Mouse (Mus musculus) limb, embryonic 11.5 days (tissue): Measurements from ENCODE around the gene Map4k4. TPM values are rescaled to one million over a fixed set of nuclear protein-coding genes. Genes with fewer than 3 reads are reported as not detected.

Experiments
- ATAC-seq: fragments of 200-750 bp; cut with Nextera tagmentation; 2 replicates; pipeline ENCODE4 v1.8.0; 2017; ENCODE audit warnings: low read depth; ENCODE audit not compliant: insufficient number of reproducible peaks, low FRiP score, low TSS enrichment
- DNase-seq: peaks from one replicate; pipeline ENCODE4 v3.0.0-alpha.2; 2015; ENCODE audit warnings: low spot score
- H3K27ac ChIP-seq: fragments of 300-500 bp; sonication (generic); replicated peaks from 2 replicates; pipeline ENCODE4 v1.5.1; 2014; ENCODE audit warnings: low read depth, mild to moderate bottlenecking, low read length
- H3K27me3 ChIP-seq: fragments of 300-500 bp; sonication (generic); 2 replicates; pipeline ENCODE4 v1.6.1; 2014; ENCODE audit warnings: mild to moderate bottlenecking, low read length, mixed read lengths; ENCODE audit not compliant: control insufficient read depth, insufficient read depth
- H3K36me3 ChIP-seq: fragments of 300-500 bp; sonication (generic); 2 replicates; pipeline ENCODE4 v1.6.1; 2014; ENCODE audit warnings: mild to moderate bottlenecking, low read length, moderate library complexity, mixed read lengths; ENCODE audit not compliant: control insufficient read depth, insufficient read depth
- H3K4me1 ChIP-seq: fragments of 300-500 bp; sonication (generic); 2 replicates; pipeline ENCODE4 v1.6.1; 2014; ENCODE audit warnings: low read length, mixed read lengths; ENCODE audit not compliant: control insufficient read depth, insufficient read depth
- H3K4me2 ChIP-seq: fragments of 300-500 bp; sonication (generic); 2 replicates; pipeline ENCODE4 v1.6.1; 2014; ENCODE audit warnings: low read depth, mild to moderate bottlenecking, moderate library complexity; ENCODE audit not compliant: severe bottlenecking
- H3K4me3 ChIP-seq: fragments of 300-500 bp; sonication (generic); 2 replicates; pipeline ENCODE4 v1.5.1; 2014; ENCODE audit warnings: low read depth, low read length
- H3K9ac ChIP-seq: fragments of 300-500 bp; sonication (generic); 2 replicates; pipeline ENCODE4 v1.6.1; 2014; ENCODE audit warnings: mild to moderate bottlenecking, low read length
- H3K9me3 ChIP-seq: fragments of 300-500 bp; sonication (generic); 2 replicates; pipeline ENCODE4 v1.6.1; 2016; ENCODE audit warnings: low read length; ENCODE audit not compliant: control insufficient read depth
- whole genome bisulfite sequencing: fragments of 180-500 bp; shearing (Covaris S2); extraction: QIAGEN DNeasy Blood & Tissue Kit; methylation state at CpG from one replicate; pipeline ENCODE4 v1.1.7; 2014; 5-methylcytosine and 5-hydroxymethylcytosine counted together
- polyA plus RNA-seq: library from polyadenylated mRNA; unstranded; fragments of >200 nt; fragmentation: Nextera tagmentation; extraction: Ambion mirVana; gene quantifications from 2 replicates; pipeline ENCODE4 v1.2.1, GENCODE M21; 2014

Map4k4 gene
- polyA plus RNA-seq, 1 experiment from 2014 or later = 38.0 TPM

DNA sequence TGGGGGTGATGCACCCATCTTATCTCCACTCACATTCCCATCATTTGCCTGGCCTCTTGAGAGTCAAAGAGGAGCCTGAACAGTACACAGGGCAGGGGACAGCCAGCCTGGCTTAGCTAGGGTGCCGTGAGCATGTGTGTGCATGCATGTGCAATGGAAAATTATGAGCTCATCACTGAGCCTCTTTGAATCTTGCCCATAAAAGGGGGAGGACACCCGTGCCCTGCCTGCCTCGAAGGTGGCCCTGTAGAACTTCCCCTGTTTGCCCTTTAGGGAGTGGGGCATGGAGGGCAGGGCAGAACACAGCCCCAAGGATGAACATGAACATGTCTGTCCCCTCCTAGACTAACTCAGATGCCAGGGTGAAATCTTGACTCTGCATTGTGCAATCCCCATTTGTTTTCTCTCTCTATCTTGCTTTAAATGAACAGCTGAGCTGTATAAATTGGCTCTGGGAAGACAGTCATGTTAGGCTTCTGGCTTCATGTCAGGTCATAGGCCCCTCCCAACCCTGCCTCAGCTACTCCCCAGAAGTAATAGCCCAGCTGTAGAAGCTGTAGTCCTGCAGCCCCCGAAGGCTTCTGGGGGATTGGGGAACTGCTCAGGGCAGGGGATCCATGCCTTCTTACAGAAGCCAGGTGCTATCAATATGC, 158.5 kb downstream of the Map4k4 start:
- no peaks in the 10 kb centered on the region for H3K4me1 ChIP-seq
- no peak for ATAC-seq
- WGBS = 75% methylated on average over 4 of the region's 4 CpGs

DNA sequence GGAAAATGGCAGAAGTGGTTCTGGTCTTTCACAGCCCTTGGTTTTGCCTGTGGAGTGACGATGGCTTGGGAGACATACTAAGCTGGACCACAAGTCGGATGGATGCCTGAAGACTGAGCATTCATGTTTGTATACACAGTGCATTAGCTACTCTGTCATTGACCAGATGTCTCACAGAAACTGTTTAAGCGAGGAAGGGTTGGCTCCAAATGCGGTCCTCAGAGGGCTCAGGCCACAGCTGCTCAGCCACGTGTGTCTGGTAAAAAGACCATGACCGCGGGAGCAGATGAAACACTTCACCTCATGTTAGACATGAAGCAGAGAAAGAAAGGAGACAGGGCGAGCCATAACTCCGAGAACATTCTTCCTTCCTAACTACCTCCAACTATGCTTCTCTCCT, 160.6 kb downstream of the Map4k4 start:
- Histone ChIP-seq H3K36me3 (no peaks in the 10 kb centered on the region), H3K4me2 (no peak overlapping the region), H3K4me1 (no peaks in the 10 kb centered on the region), H3K27me3 (no peaks in the 10 kb centered on the region), H3K4me3 (no peak overlapping the region), H3K9me3 (no peaks in the 10 kb centered on the region), H3K9ac (no peak overlapping the region), H3K27ac (no peak overlapping the region)
- 82% methylated on average over 9 of the region's 9 CpGs for WGBS
- DNase-seq (no peak), ATAC-seq (no peak)

More for the DNA sequence above, 158.5 kb downstream of the Map4k4 start:
- Histone ChIP-seq H3K4me3 (no peak overlapping the region), H3K4me2 (no peak overlapping the region), H3K9me3 (no peaks in the 10 kb centered on the region), H3K9ac (no peak overlapping the region), H3K36me3 (no peaks in the 10 kb centered on the region), H3K27ac (no peak overlapping the region), H3K27me3 (no peaks in the 10 kb centered on the region)
- DNase-seq = no peak

DNA sequence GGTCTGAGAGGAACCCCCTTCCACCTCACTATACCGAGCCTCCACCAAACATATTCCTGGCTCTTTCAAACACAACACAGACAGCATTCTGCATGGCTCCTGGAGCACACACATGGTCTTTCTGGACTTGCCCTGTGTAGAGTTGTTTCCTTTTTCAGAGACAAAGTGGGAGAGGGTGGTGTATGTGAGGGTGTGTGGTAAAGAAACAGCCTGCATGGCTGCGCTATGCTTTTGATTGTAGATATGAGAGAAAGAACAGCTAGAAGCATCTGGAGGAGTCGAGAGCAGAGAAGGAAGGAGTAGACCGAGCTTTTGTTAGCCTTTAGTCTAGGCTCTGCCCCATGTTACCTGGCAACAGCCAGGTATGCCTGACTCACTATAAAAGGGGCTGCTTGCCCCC, 162.7 kb downstream of the Map4k4 start:
- H3K4me1 ChIP-seq = no peaks in the 10 kb centered on the region
- no peak for ATAC-seq
- H3K9ac ChIP-seq = no peak overlapping the region

DNA sequence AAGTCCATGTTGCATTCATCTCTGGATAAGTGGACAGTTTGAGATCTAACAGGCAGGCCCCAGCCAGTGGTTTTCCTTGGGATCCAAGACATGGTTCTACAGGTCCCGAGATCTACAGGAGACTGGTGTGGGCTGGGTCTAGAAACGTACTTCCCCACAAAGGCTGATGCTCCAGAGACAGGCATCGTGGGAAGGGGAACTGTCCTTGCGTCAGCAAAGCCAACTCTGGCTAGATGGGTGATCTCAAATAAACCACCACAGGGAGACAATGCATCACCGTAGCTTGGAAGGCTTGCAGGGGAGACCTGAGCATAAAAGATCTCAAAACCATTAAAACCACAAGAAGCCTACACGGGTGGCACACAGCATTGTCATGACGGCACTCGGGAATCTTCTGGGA, 163.8 kb downstream of the Map4k4 start:
- ATAC-seq (no peak), DNase-seq (no peak)
- Histone ChIP-seq H3K27ac (no peak overlapping the region), H3K4me2 (no peak overlapping the region), H3K9ac (no peak overlapping the region), H3K4me1 (no peaks in the 10 kb centered on the region), H3K4me3 (no peak overlapping the region), H3K9me3 (no peaks in the 10 kb centered on the region), H3K36me3 (no peaks in the 10 kb centered on the region), H3K27me3 (no peaks in the 10 kb centered on the region)
- 90% methylated on average over 8 of the region's 8 CpGs for WGBS

More for the DNA sequence above, 162.7 kb downstream of the Map4k4 start:
- Histone ChIP-seq H3K9me3 (no peaks in the 10 kb centered on the region), H3K27me3 (no peaks in the 10 kb centered on the region), H3K4me2 (no peak overlapping the region), H3K27ac (no peak overlapping the region), H3K36me3 (no peaks in the 10 kb centered on the region), H3K4me3 (no peak overlapping the region)
- DNase-seq = no peak
- 83% methylated on average over 4 of the region's 4 CpGs for WGBS

DNA sequence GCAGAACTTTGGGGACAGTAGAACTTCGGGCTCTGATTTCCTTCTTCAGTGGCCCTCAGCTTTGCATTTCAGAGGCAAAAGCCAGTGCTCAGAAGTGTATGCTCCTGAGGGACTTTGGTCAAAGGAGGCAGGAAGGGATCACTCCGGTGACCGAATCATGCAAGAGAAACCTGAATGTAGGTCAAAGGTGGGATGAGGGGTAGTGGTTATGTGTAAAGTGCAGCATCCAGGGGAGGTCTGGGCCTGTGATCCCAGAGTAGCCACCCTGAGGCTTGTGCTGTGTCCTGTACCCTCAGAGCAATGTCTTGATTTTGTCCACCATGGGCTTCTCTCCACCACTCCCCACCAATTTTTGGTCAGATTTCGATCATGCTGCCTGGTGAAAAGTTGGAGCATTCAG, 171.8 kb downstream of the Map4k4 start:
- WGBS = 79% methylated on average over 4 of the region's 4 CpGs
- no peak for DNase-seq
- no peak overlapping the region for H3K4me3 ChIP-seq
- H3K9ac ChIP-seq = no peak overlapping the region
- H3K36me3 ChIP-seq = no peaks in the 10 kb centered on the region
- no peak for ATAC-seq
- H3K9me3 ChIP-seq = no peaks in the 10 kb centered on the region
- no peak overlapping the region for H3K4me2 ChIP-seq
- no peak overlapping the region for H3K27ac ChIP-seq
- H3K4me1 ChIP-seq = no peaks in the 10 kb centered on the region
- no peaks in the 10 kb centered on the region for H3K27me3 ChIP-seq

DNA sequence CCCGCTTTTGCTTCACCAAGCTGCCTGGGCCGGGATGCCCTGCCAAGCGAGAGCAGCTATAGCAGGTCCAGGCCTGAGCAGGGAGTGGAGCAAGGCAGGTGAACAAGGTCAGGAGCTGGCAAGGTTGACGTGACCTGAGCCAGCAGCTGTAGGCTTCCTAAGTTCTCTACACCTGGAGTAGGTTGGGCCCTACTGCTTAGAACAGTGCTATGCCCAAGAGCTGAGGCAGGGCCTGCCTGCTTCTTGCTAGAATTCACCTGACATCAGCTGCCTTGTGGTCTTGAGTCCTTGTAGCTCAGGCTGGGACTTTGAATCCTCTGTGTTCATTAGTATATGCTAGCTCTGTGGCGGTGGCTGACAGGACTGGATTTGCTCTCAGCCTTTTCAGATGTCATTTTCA, 173.1 kb downstream of the Map4k4 start, which contains the start of gene Il1r2:
Gene Il1r2 (plus strand): TSS at position 301 of the 400 bp plus-strand sequence.
- H3K36me3 ChIP-seq = no peaks in the 10 kb centered on the region
- 89% methylated on average over 5 of the region's 5 CpGs for WGBS
- DNase-seq = no peak

More for the DNA sequence above, 173.1 kb downstream of the Map4k4 start, which contains the start of gene Il1r2:
- no peak within 1 kb of the TSS for H3K9ac ChIP-seq
- ATAC-seq = no peak
- no peak within 1 kb of the TSS for H3K4me3 ChIP-seq
- H3K4me2 ChIP-seq = no peak within 1 kb of the TSS
- H3K4me1 ChIP-seq = no peaks in the 10 kb centered on the region
- H3K27me3 ChIP-seq = no peaks in the 10 kb centered on the region
- H3K9me3 ChIP-seq = no peaks in the 10 kb centered on the region
- H3K27ac ChIP-seq = no peak within 1 kb of the TSS

Other genes with a start within 250 kb of the Map4k4 start
- 0.10 TPM in 1 of 2 replicates, not detected in the other for gene Creg2, start 249.4 kb upstream of the Map4k4 start, polyA plus RNA-seq
- 0.30 and 0.96 TPM in 2 replicates for gene Rfx8, start 179.9 kb upstream of the Map4k4 start, polyA plus RNA-seq
- gene Gm3646, start 95.6 kb upstream of the Map4k4 start, polyA plus RNA-seq = not detected in 2 replicates
- gene Il1r2, start 173.2 kb downstream of the Map4k4 start, polyA plus RNA-seq = 0.13 and 1.0 TPM in 2 replicates